Mouse (Mus musculus) adrenal gland (tissue): ENCODE data around the gene Ccpg1os.

ENCODE experiments used
- microRNA-seq, 2 experiments: library from miRNA; unstranded; fragments of <30 nt; microRNA quantifications; one replicate each; pipeline ENCODE4; 2019

Gene Ccpg1os

Small RNA genes lying within 50 kb of the gene (microRNA-seq; reads per million reads assigned to microRNA genes)
- 0 reads per million in 2 experiments for gene Gm27353
